Mouse (Mus musculus): ENCODE measurements at regions not wholly inside any gene's neighbourhood (a gene's known extent, or its start where the extent isn't known, plus 50 kb on each side); places are given as distances from the start of the nearest gene placed in this dataset.
A peak's percentile ranks its signal among the peaks of the same experiment; 100 is the strongest.

GRCm38 (mm10) chr6:127356442-127356841 is 90.2 kb upstream of the Parp11 start:
- H3K4me3 ChIP-seq (ENCODE audit: insufficient read depth in 1 of 2, low read depth in 1 of 2, low read length in 2 of 2, poor library complexity in 1 of 2, severe bottlenecking in 1 of 2), result no peak overlapping the region
- DNase-seq (ENCODE audit: low read depth, low spot score), result no peak
- H3K36me3 ChIP-seq (ENCODE audit: control insufficient read depth, insufficient read depth, low read length, poor library complexity, severe bottlenecking), result no peaks in the 10 kb centered on the region
- H3K27ac ChIP-seq (ENCODE audit: insufficient read depth, low read depth, low read length, poor library complexity, severe bottlenecking), result no peak overlapping the region
- in situ Hi-C loops (cut with MboI; ENCODE audit: low sequenced_read_pairs in 2 of 2, unreplicated experiment in 2 of 2), result loop anchor here in 1 of 2 experiments (25.0 kb wide), 1 partner anchor 219 kb away; no protein-coding TSS in a partner anchor
- TF ChIP-seq CHD2 (IDR thresholded peaks at IDR 0.05; ENCODE audit: low read depth, low read length) (no peak), MAFK (IDR thresholded peaks at IDR 0.05; ENCODE audit: insufficient read depth, low read depth, low read length) (no peak), ZC3H11A (IDR thresholded peaks at IDR 0.05; ENCODE audit: borderline replicate concordance, low read depth, low read length) (no peak), HCFC1 (IDR thresholded peaks at IDR 0.05; ENCODE audit: borderline replicate concordance, insufficient read depth, low read length) (no peak), ZNF384 (IDR thresholded peaks at IDR 0.05; ENCODE audit: low read depth, low read length) (no peak)
- no peaks in the 10 kb centered on the region for H3K4me1 ChIP-seq (ENCODE audit: control insufficient read depth in 2 of 2, insufficient read depth in 2 of 2, low read length in 2 of 2, poor library complexity in 1 of 2)
- H3K9ac ChIP-seq (ENCODE audit: insufficient read depth, low read depth, low read length, poor library complexity, severe bottlenecking), result no peak overlapping the region
- no peaks in the 10 kb centered on the region for H3K9me3 ChIP-seq (ENCODE audit: control insufficient read depth, insufficient read depth, low read depth, low read length)

- H3K9ac ChIP-seq (ENCODE audit: insufficient read depth, low read depth, low read length, poor library complexity, severe bottlenecking), result no peak overlapping the region
- H3K9me3 ChIP-seq (ENCODE audit: control insufficient read depth, insufficient read depth, low read depth, low read length), result no peaks in the 10 kb centered on the region
- H3K36me3 ChIP-seq (ENCODE audit: control insufficient read depth, insufficient read depth, low read length, poor library complexity, severe bottlenecking), result no peaks in the 10 kb centered on the region
- in situ Hi-C loops (cut with MboI; ENCODE audit: low sequenced_read_pairs in 2 of 2, unreplicated experiment in 2 of 2), result loop anchor here in 1 of 2 experiments (25.0 kb wide), 1 partner anchor 222 kb away; no protein-coding TSS in a partner anchor
- no peaks in the 10 kb centered on the region for H3K4me1 ChIP-seq (ENCODE audit: control insufficient read depth in 2 of 2, insufficient read depth in 2 of 2, low read length in 2 of 2, poor library complexity in 1 of 2)
- H3K4me3 ChIP-seq (ENCODE audit: insufficient read depth in 1 of 2, low read depth in 1 of 2, low read length in 2 of 2, poor library complexity in 1 of 2, severe bottlenecking in 1 of 2), result no peak overlapping the region
- H3K27ac ChIP-seq (ENCODE audit: insufficient read depth, low read depth, low read length, poor library complexity, severe bottlenecking), result no peak overlapping the region
- DNase-seq (ENCODE audit: low read depth, low spot score), result no peak
- TF ChIP-seq CHD2 (IDR thresholded peaks at IDR 0.05; ENCODE audit: low read depth, low read length) (no peak), HCFC1 (IDR thresholded peaks at IDR 0.05; ENCODE audit: borderline replicate concordance, insufficient read depth, low read length) (no peak), ZNF384 (IDR thresholded peaks at IDR 0.05; ENCODE audit: low read depth, low read length) (no peak), MAFK (IDR thresholded peaks at IDR 0.05; ENCODE audit: insufficient read depth, low read depth, low read length) (no peak), ZC3H11A (IDR thresholded peaks at IDR 0.05; ENCODE audit: borderline replicate concordance, low read depth, low read length) (no peak)
These were observed 87.8 kb upstream of the Parp11 start for GRCm38 (mm10) chr6:127358805-127359204.

- no peaks in the 10 kb centered on the region for H3K36me3 ChIP-seq (ENCODE audit: control insufficient read depth, insufficient read depth, low read length, poor library complexity, severe bottlenecking)
- peak; percentile 93 for TF ChIP-seq ZC3H11A (IDR thresholded peaks at IDR 0.05; ENCODE audit: borderline replicate concordance, low read depth, low read length)
- 0 out of 2 replicates have a peak, but pooled peaks have one; percentile 34 for TF ChIP-seq ZNF384 (IDR thresholded peaks at IDR 0.05; ENCODE audit: low read depth, low read length)
- no peak for TF ChIP-seq MAFK (IDR thresholded peaks at IDR 0.05; ENCODE audit: insufficient read depth, low read depth, low read length)
- H3K27ac ChIP-seq (ENCODE audit: insufficient read depth, low read depth, low read length, poor library complexity, severe bottlenecking), result no peak overlapping the region
- in situ Hi-C loops (cut with MboI; ENCODE audit: low sequenced_read_pairs in 2 of 2, unreplicated experiment in 2 of 2), result loop anchor here in 1 of 2 experiments (25.0 kb wide), 1 partner anchor 222 kb away; no protein-coding TSS in a partner anchor
- no peak overlapping the region for H3K9ac ChIP-seq (ENCODE audit: insufficient read depth, low read depth, low read length, poor library complexity, severe bottlenecking)
- no peak overlapping the region for H3K4me3 ChIP-seq (ENCODE audit: insufficient read depth in 1 of 2, low read depth in 1 of 2, low read length in 2 of 2, poor library complexity in 1 of 2, severe bottlenecking in 1 of 2)
- H3K4me1 ChIP-seq (ENCODE audit: control insufficient read depth in 2 of 2, insufficient read depth in 2 of 2, low read length in 2 of 2, poor library complexity in 1 of 2), result no peaks in the 10 kb centered on the region
- DNase-seq (ENCODE audit: low read depth, low spot score), result no peak
- no peaks in the 10 kb centered on the region for H3K9me3 ChIP-seq (ENCODE audit: control insufficient read depth, insufficient read depth, low read depth, low read length)
These were observed 87.2 kb upstream of the Parp11 start for GRCm38 (mm10) chr6:127359391-127359874.

- H3K36me3 ChIP-seq (ENCODE audit: control insufficient read depth, insufficient read depth, low read length, poor library complexity, severe bottlenecking), result no peaks in the 10 kb centered on the region
- no peak overlapping the region for H3K9ac ChIP-seq (ENCODE audit: insufficient read depth, low read depth, low read length, poor library complexity, severe bottlenecking)
- in situ Hi-C loops (cut with MboI; ENCODE audit: low sequenced_read_pairs in 2 of 2, unreplicated experiment in 2 of 2), result loop anchor here (10.0 to 25.0 kb wide), 2 partner anchors 217 to 225 kb away; no protein-coding TSS in a partner anchor
- H3K27ac ChIP-seq (ENCODE audit: insufficient read depth, low read depth, low read length, poor library complexity, severe bottlenecking), result no peak overlapping the region
- H3K4me3 ChIP-seq (ENCODE audit: insufficient read depth in 1 of 2, low read depth in 1 of 2, low read length in 2 of 2, poor library complexity in 1 of 2, severe bottlenecking in 1 of 2), result no peak overlapping the region
- no peak for DNase-seq (ENCODE audit: low read depth, low spot score)
- TF ChIP-seq HCFC1 (IDR thresholded peaks at IDR 0.05; ENCODE audit: borderline replicate concordance, insufficient read depth, low read length), result no peak
- TF ChIP-seq CHD2 (IDR thresholded peaks at IDR 0.05; ENCODE audit: low read depth, low read length), result no peak
- no peak for TF ChIP-seq MAFK (IDR thresholded peaks at IDR 0.05; ENCODE audit: insufficient read depth, low read depth, low read length)
- no peak for TF ChIP-seq ZC3H11A (IDR thresholded peaks at IDR 0.05; ENCODE audit: borderline replicate concordance, low read depth, low read length)
- no peak for TF ChIP-seq ZNF384 (IDR thresholded peaks at IDR 0.05; ENCODE audit: low read depth, low read length)
- H3K4me1 ChIP-seq (ENCODE audit: control insufficient read depth in 2 of 2, insufficient read depth in 2 of 2, low read length in 2 of 2, poor library complexity in 1 of 2), result no peaks in the 10 kb centered on the region
- no peaks in the 10 kb centered on the region for H3K9me3 ChIP-seq (ENCODE audit: control insufficient read depth, insufficient read depth, low read depth, low read length)
These were observed 84.5 kb upstream of the Parp11 start for GRCm38 (mm10) chr6:127362166-127362565.

Measured in ES-E14 (cell line).